Mouse (Mus musculus) megakaryocyte, embryonic 14.5 days (primary cell): ENCODE measurements around the gene 6820408C15Rik.

ENCODE experiments used
- FLI1 ChIP-seq: IDR thresholded peaks from 2 replicates; pipeline ENCODE4 v1.6.1; 2012; ENCODE audit warnings: low read length, inconsistent platforms, mixed read lengths
- GATA1 ChIP-seq: IDR thresholded peaks from 3 replicates; pipeline ENCODE4 v1.6.1; 2012; ENCODE audit warnings: mixed read lengths, low read length, inconsistent platforms, borderline replicate concordance

DNA sequence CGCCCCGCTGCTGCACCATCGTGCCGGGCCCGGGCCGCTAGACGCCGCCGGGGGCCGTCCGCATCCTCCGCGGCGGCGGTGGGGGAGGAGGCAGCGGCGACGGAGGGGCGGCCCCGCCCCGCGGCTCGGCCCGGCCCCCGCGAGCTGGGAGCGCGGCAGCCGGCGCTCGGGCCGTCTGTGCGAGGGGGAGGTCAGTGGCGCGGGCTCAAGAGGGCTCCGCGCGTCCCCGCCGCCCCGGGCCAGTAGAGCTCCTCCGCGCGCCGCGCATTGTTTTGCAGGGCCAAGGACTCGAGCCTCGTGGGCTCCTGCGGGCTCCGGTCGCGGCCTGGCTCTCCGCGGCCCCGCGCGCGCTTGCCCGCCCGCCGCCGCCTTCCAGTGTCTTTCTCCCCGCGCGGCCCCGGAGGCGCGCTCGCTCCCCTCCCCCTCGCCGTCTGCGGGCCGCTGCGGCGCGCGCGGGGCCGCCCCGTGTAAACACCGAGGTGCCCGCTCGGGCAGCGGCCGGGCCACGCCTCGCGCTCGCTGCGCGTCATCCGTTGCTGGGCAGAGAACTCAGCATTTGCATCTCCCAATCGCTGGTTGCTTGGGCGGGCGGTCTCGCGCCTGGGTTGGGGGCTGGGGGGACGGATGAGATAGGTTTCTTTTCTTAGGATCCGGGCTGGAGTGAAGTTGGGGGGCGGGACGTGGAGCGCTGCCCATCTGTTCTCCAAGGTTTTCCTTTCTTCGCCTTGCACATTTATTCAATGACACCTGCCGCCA is 17.5 kb upstream of the 6820408C15Rik start, which contains the start of gene Sox12:
- TF ChIP-seq GATA1, result no peak
- no peak for TF ChIP-seq FLI1
